Mouse (Mus musculus) adrenal gland, postnatal 4 days (tissue): ENCODE measurements at regions not wholly inside any gene's neighbourhood (a gene's known extent, or its start where the extent isn't known, plus 50 kb on each side); places are given as distances from the start of the nearest gene placed in this dataset.

Experiments used
- DNase-seq, 2 experiments: peaks; one replicate each; pipeline ENCODE4 v3.0.0; 2021 to 2022; ENCODE audit warnings: low spot score in 2 of 2, mixed read lengths in 2 of 2

DNA sequence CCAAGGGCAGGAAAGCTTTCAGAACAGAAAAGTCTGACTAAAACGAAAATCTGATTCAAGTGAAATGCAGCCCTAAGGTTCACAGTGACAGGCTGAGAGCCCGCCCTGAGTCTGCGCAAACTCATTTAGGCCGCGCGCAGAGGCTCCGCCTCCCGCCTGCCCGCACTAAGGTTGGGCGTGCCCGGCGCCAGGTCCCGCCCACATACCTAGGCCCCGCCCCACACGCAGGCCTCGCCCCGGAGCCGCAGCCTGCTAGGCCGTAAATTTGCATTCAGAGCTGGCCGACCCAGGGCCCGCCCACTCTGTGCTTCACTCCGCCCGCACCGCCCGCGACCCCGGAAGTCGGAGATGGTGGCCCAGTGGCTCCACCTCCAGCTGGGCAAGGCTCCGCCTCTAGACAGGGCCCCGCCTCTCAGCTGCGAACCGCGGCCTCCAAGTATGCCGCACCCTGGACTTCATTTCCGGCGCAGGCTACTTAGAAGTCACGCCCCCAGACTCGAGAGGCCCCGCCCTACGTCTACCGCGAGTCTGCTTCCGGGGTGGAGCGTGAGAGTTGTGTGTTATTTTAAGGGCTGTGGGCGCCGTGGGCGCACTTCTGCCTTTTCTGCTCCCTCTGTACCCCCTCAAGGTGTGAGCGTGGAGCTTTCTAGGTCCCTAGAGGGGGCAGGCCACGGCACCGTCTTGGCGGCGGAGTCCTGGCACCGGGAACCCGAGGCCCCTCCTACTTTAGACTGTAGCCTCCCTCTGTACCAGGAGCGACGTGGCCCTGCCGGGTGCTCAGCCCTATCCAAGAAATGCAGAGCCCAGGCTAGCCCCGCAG lies 52.3 kb upstream of the Wnt7b start:
- DNase-seq: peak; percentile 95 to 99

GRCm38 (mm10) chr15:85635425-85635824 lies 53.2 kb upstream of the Wnt7b start:
- DNase-seq: no peak

DNA sequence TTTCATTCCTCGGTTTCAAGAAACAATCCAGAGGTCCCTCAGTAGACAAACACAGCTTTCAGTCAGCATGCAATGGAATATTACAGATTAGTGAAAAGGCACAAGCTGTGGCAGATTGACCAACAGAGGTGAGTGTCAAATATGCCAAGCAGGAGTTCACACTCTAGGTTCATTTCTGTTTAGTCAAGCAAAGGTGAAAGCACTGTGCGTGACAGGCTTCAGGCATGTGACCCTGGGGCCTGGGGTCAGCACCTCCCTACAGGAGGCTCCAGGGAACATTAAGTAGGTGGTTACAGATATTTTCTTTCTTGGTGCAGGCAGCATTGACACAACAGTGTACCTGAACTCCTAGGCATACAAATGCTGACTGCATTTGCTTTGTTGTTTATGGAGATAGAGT lies 57.3 kb upstream of the Wnt7b start:
- no peak for DNase-seq

DNA sequence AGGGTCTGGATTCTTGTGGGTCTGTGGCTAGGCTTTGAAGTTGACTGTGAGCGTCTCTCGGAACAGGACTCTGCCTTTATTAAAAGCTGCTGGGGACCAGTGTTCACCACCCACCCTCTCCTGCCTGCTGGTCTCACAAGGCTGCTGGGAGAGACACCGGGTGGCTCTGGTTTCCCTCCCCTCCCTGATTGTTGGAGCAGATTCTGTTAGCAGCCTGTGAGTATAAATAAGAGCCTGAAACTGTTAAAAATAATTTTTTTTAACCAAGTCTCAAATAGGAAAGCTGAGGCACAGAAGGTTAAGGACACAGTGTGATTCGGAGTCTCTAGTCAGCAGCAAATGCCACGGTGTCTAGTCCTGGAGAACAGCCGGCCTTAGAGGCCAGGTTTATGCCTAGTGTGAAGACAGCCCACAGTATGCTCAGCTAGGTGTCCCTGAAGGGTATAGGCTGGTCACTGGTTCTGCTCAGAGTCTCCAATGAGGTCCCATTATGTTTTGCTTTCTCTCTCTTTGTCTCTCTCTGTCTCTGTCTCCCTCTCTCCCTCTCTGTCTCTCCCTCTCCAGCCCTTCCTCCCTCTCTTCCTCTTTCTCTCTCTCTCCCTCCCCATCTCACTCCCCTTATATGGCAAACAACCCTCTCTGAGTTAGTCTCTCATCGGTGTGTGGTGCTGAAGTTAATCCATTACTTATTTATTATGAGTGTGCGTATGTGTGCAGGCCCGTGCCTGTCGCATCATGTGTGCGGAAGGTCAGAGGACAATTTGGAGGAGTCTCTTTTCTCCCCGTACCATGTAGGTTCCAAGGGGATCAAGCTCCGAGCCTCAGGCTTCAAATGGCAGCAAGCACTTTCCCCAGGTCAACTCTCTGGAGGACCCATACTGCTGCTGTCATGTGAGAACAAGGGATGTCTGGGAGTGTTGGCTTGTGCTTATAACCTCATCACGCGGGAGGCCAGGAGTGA lies 59.1 kb upstream of the Wnt7b start:
- DNase-seq: no peak

GRCm38 (mm10) chr15:85645396-85645795 lies 63.1 kb upstream of the Wnt7b start:
- no peak for DNase-seq

- DNase-seq: peak; percentile 28 to 47
Measured at GRCm38 (mm10) chr15:85645971-85646638, 63.8 kb upstream of the Wnt7b start.

GRCm38 (mm10) chr15:85646639-85647277 lies 64.5 kb upstream of the Wnt7b start:
- DNase-seq: no peak

DNA sequence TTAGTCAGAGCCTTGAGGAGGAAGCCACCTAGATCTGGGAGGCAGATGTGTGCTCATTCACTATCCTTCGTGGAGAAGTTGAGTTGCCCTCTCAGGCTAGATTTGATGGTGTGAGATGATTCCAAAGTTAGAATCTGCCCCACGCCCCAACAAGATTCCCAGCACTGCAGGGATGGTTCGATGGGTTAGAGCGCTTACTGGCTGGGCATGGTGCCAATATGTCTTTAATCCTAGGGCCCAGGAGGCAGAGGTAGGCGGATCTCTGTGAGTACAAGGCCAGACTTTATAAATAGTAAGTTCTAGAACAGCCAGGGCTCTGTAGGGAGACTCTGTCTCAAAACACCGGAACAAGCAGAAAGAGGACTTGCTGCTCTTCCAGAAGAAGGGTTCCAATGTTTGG lies 65.3 kb upstream of the Wnt7b start:
- no peak for DNase-seq

DNA sequence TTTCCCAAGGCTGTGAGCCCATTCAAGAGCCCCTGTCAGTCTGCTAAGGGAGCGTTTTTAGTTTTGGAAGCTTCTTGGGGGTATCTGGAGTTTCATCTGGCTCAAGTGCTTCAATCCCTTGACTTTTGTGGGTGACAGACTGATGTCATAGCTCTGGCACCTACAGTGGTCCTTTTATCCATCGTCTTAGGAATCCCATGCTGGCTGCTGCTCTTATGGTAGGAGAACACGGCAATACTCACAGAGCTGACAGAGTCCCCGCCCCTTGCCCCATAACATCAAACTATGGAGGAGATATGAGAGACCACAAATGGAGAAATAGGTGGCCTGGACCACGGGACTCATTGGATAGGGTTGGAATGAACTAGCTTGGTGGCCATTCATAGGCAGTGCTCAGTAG lies 68.0 kb upstream of the Wnt7b start:
- DNase-seq: no peak

GRCm38 (mm10) chr15:85651718-85652420 lies 69.6 kb upstream of the Wnt7b start:
- DNase-seq: no peak

DNA sequence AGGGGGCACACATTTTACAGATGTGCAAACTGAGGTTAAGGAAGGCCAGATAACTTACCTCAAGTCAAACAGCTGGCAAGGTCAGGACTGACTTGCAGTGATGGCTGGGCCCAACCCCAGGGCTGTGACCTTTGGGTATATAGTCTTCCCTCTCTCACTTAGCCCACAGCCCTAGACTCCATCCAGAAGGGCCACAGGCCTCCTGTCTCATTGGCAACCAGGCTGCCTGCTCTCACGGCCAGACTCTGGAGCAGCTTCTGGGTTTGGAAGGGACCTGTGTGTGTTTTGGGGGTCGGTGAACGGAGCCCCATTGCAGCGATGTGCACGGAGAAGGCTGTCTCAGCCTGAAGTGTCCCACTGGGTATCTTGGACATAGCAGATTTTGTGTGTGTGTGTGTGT lies 70.2 kb upstream of the Wnt7b start:
- no peak for DNase-seq

- DNase-seq: no peak
Measured at GRCm38 (mm10) chr15:85652871-85653337, 70.6 kb upstream of the Wnt7b start.

GRCm38 (mm10) chr15:85653421-85654401 lies 71.4 kb upstream of the Wnt7b start:
- peak; percentile 46 to 71 for DNase-seq

DNA sequence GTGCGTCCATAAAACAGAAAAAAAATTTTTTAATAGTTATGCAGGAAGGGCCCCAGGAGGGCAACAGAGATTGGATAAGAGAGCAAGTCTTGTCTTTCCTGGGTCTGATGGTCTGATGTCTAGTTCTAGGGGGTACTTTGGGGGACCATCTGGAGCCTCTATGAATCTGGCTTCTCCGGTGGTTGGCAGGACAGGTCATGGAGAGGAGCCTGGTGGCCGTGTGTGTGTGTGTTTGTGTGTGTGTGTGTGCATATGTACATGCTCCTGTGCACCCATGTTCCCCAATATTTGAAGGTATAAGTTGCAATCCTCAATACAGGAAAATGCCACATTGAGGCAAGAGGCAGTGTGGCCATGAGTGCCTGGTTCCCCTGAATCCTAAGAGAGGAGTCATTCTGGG lies 72.5 kb upstream of the Wnt7b start:
- no peak for DNase-seq

DNA sequence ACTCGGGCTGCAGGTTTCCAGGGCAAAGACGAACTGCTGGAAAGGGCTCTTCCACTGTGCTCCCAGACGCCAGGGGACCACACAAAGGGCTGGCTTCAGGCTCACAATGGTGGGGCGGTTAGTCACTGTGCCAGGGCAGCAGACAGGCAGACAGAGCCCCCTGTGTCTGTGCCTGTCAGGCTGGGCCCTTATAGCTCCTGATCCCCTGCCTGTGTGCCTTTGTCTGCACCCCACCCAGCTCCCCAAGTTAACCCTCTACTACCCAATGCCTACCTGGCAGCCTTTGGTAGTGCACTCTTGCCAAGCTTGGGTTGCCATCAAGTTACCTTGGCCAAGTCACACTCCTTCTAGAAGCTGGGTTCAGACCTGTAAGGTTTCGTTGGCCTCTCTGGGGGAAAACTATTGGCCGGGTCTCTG lies 73.5 kb upstream of the Wnt7b start:
- DNase-seq: no peak

DNA sequence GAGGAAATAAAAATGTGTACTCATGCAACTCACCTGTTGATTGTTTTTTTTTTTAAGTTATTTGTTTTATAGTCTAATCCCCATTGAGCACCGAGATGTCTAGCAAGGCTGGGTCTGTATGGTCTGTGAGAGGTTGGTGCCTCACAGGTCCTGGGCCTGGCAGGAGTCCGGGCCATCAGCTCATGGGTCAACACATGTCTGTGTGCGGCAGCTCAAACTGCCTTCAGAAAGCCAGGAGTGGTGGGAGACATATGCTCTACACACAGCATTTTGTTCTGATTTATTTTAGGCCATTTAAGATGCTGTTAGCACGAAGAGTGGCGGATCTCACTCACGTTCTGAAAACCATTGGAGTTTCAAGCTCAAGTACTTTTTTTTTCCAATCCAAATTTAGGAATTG lies 74.6 kb upstream of the Wnt7b start:
- no peak for DNase-seq

- no peak for DNase-seq
Measured at GRCm38 (mm10) chr15:85657441-85657989, 75.2 kb upstream of the Wnt7b start.

DNA sequence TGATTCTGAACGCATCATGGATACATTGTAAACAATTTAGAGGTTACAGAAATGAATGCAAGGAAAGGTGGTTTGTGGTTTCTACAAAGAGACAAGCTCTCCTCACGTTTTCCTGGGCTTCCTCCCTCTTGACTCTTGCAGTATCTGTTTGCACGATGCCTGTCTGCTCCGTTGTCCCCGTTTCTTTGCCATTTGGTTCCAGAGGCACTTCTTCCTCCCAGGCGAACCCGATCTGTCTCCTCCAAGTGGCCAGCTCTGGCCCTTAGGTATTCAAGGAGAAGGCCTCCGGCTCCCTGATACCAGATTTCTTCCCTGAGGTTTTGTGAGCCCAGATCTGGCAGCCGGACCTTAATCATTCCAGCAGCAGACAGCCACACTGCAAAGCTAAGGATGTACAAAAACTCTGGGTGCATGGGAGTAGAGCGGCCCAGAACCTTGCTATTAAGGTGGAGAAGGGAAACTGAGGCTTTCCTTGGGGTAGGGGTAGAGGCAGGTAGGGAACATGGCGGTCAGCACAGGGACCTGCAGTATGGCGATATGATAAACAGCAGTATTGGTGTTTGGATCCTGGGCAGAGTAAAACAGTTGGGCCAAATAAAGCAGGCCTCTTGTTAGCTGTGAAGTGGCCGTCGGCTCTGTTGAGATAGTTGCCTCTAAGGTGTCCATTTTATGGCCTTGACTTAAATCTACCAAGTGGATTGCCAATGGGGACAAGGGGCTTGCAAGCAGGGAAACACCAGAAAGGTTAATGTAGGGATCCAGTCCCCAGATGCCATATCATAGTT lies 76.0 kb upstream of the Wnt7b start:
- DNase-seq: no peak
